Mouse (Mus musculus): ENCODE measurements at regions not wholly inside any gene's neighbourhood (a gene's known extent, or its start where the extent isn't known, plus 50 kb on each side); places are given as distances from the start of the nearest gene placed in this dataset.

- H3K36me3 ChIP-seq, result no peaks in the 10 kb centered on the region
- ATAC-seq (ENCODE audit: insufficient number of reproducible peaks, low FRiP score, low TSS enrichment, low read depth), result no peak
- 46% methylated on average over 3 of the region's 3 CpGs for WGBS
These were observed 116.9 kb downstream of the Spry2 start for GRCm38 (mm10) chr14:105779760-105780159.

GRCm38 (mm10) chr14:105779349-105779748 lies 117.3 kb downstream of the Spry2 start:
- H3K4me1 ChIP-seq, result no peaks in the 10 kb centered on the region
- H3K4me3 ChIP-seq (replicated peaks), result no peak overlapping the region
- no peak for ATAC-seq (ENCODE audit: insufficient number of reproducible peaks, low FRiP score, low TSS enrichment, low read depth)
- no peak overlapping the region for H3K9ac ChIP-seq
- H3K36me3 ChIP-seq, result no peaks in the 10 kb centered on the region
- no peak overlapping the region for H3K4me2 ChIP-seq (replicated peaks)
- 33% methylated on average over 4 of the region's 4 CpGs for WGBS
- H3K27me3 ChIP-seq, result no peaks in the 10 kb centered on the region
- no peak overlapping the region for H3K27ac ChIP-seq (replicated peaks)
- H3K9me3 ChIP-seq (replicated peaks), result no peaks in the 10 kb centered on the region

More at GRCm38 (mm10) chr14:105779760-105780159, 116.9 kb downstream of the Spry2 start:
- no peak overlapping the region for H3K9ac ChIP-seq
- H3K4me3 ChIP-seq (replicated peaks), result no peak overlapping the region
- no peaks in the 10 kb centered on the region for H3K4me1 ChIP-seq
- no peak overlapping the region for H3K27ac ChIP-seq (replicated peaks)
- H3K27me3 ChIP-seq, result no peaks in the 10 kb centered on the region
- H3K4me2 ChIP-seq (replicated peaks), result no peak overlapping the region
- no peaks in the 10 kb centered on the region for H3K9me3 ChIP-seq (replicated peaks)

- ATAC-seq (ENCODE audit: insufficient number of reproducible peaks, low FRiP score, low TSS enrichment, low read depth), result no peak
- Histone ChIP-seq H3K27ac (replicated peaks) (no peak overlapping the region), H3K36me3 (no peaks in the 10 kb centered on the region), H3K9ac (no peak overlapping the region), H3K4me2 (replicated peaks) (no peak overlapping the region), H3K9me3 (replicated peaks) (no peaks in the 10 kb centered on the region), H3K4me1 (no peaks in the 10 kb centered on the region), H3K27me3 (no peaks in the 10 kb centered on the region), H3K4me3 (replicated peaks) (no peak overlapping the region)
- 90% methylated on average over 12 of the region's 12 CpGs for WGBS
These were observed 122.9 kb downstream of the Spry2 start for GRCm38 (mm10) chr14:105773674-105774073.

- Histone ChIP-seq H3K4me3 (replicated peaks) (no peak overlapping the region), H3K36me3 (no peaks in the 10 kb centered on the region), H3K4me1 (no peaks in the 10 kb centered on the region), H3K27me3 (no peaks in the 10 kb centered on the region), H3K4me2 (replicated peaks) (no peak overlapping the region), H3K9ac (no peak overlapping the region), H3K27ac (replicated peaks) (no peak overlapping the region), H3K9me3 (replicated peaks) (no peaks in the 10 kb centered on the region)
- no peak for ATAC-seq (ENCODE audit: insufficient number of reproducible peaks, low FRiP score, low TSS enrichment, low read depth)
- WGBS, result 51% methylated on average over 4 of the region's 4 CpGs
These were observed 129.5 kb downstream of the Spry2 start for GRCm38 (mm10) chr14:105767100-105767499.

GRCm38 (mm10) chr14:105752509-105753375 lies 143.9 kb downstream of the Spry2 start:
- 47% methylated on average over 4 of the region's 4 CpGs for WGBS
- Histone ChIP-seq H3K9me3 (replicated peaks) (0 out of 2 replicates have a peak, but pooled peaks cover 3% of the 10 kb centered on the region), H3K36me3 (no peaks in the 10 kb centered on the region), H3K27me3 (no peaks in the 10 kb centered on the region), H3K4me1 (no peaks in the 10 kb centered on the region), H3K4me3 (replicated peaks) (no peak overlapping the region), H3K27ac (replicated peaks) (no peak overlapping the region), H3K4me2 (replicated peaks) (no peak overlapping the region), H3K9ac (no peak overlapping the region)
- no peak for ATAC-seq (ENCODE audit: insufficient number of reproducible peaks, low FRiP score, low TSS enrichment, low read depth)

- no peak for ATAC-seq (ENCODE audit: insufficient number of reproducible peaks, low FRiP score, low TSS enrichment, low read depth)
- H3K9ac ChIP-seq, result no peak overlapping the region
- no peak overlapping the region for H3K4me2 ChIP-seq (replicated peaks)
- H3K36me3 ChIP-seq, result no peaks in the 10 kb centered on the region
- H3K9me3 ChIP-seq (replicated peaks), result 0 out of 2 replicates have a peak, but pooled peaks cover 3% of the 10 kb centered on the region
- no peak overlapping the region for H3K27ac ChIP-seq (replicated peaks)
- WGBS, result 93% methylated on average over 7 of the region's 7 CpGs
- no peaks in the 10 kb centered on the region for H3K27me3 ChIP-seq
- H3K4me3 ChIP-seq (replicated peaks), result no peak overlapping the region
- no peaks in the 10 kb centered on the region for H3K4me1 ChIP-seq
These were observed 144.9 kb downstream of the Spry2 start for GRCm38 (mm10) chr14:105751762-105752161.

- WGBS, result 65% methylated on average over 2 of the region's 2 CpGs
- Histone ChIP-seq H3K9ac (no peak overlapping the region), H3K27ac (replicated peaks) (0 out of 2 replicates have a peak overlapping the region, but pooled peaks have one; percentile 8)
These were observed 152.0 kb downstream of the Spry2 start for GRCm38 (mm10) chr14:105744578-105744977.

GRCm38 (mm10) chr14:105744125-105744524 lies 152.5 kb downstream of the Spry2 start:
- Histone ChIP-seq H3K4me3 (replicated peaks) (no peak overlapping the region), H3K9me3 (replicated peaks) (no peaks in the 10 kb centered on the region), H3K4me1 (0 out of 2 replicates have a peak, but pooled peaks cover 5% of the 10 kb centered on the region), H3K27me3 (no peaks in the 10 kb centered on the region), H3K4me2 (replicated peaks) (no peak overlapping the region), H3K36me3 (no peaks in the 10 kb centered on the region), H3K27ac (replicated peaks) (0 out of 2 replicates have a peak overlapping the region, but pooled peaks have one; percentile 8), H3K9ac (no peak overlapping the region)
- peak; percentile 67; the same call in 1 of the 2 replicates for ATAC-seq (ENCODE audit: insufficient number of reproducible peaks, low FRiP score, low TSS enrichment, low read depth)
- 38% methylated on average over 3 of the region's 3 CpGs for WGBS

More at GRCm38 (mm10) chr14:105744578-105744977, 152.0 kb downstream of the Spry2 start:
- ATAC-seq (ENCODE audit: insufficient number of reproducible peaks, low FRiP score, low TSS enrichment, low read depth), result no peak
- Histone ChIP-seq H3K36me3 (no peaks in the 10 kb centered on the region), H3K4me1 (0 out of 2 replicates have a peak, but pooled peaks cover 5% of the 10 kb centered on the region), H3K27me3 (no peaks in the 10 kb centered on the region), H3K4me3 (replicated peaks) (no peak overlapping the region), H3K4me2 (replicated peaks) (no peak overlapping the region), H3K9me3 (replicated peaks) (no peaks in the 10 kb centered on the region)

- H3K27me3 ChIP-seq, result no peaks in the 10 kb centered on the region
- WGBS, result 66% methylated on average over 11 of the region's 11 CpGs
- H3K4me1 ChIP-seq, result 0 out of 2 replicates have a peak, but pooled peaks cover 11% of the 10 kb centered on the region
- no peak overlapping the region for H3K27ac ChIP-seq (replicated peaks)
- H3K9ac ChIP-seq, result no peak overlapping the region
- no peaks in the 10 kb centered on the region for H3K36me3 ChIP-seq
- H3K4me3 ChIP-seq (replicated peaks), result no peak overlapping the region
- no peak for ATAC-seq (ENCODE audit: insufficient number of reproducible peaks, low FRiP score, low TSS enrichment, low read depth)
- H3K4me2 ChIP-seq (replicated peaks), result no peak overlapping the region
- no peaks in the 10 kb centered on the region for H3K9me3 ChIP-seq (replicated peaks)
These were observed 155.7 kb downstream of the Spry2 start for GRCm38 (mm10) chr14:105740889-105741288.

GRCm38 (mm10) chr14:105738568-105738967 lies 158.1 kb downstream of the Spry2 start:
- Histone ChIP-seq H3K36me3 (no peaks in the 10 kb centered on the region), H3K9me3 (replicated peaks) (no peaks in the 10 kb centered on the region), H3K4me2 (replicated peaks) (no peak overlapping the region), H3K27me3 (no peaks in the 10 kb centered on the region), H3K4me3 (replicated peaks) (no peak overlapping the region), H3K4me1 (peaks cover 13% of the 10 kb centered on the region; the same call in 1 of the 2 replicates), H3K9ac (no peak overlapping the region), H3K27ac (replicated peaks) (no peak overlapping the region)
- no peak for ATAC-seq (ENCODE audit: insufficient number of reproducible peaks, low FRiP score, low TSS enrichment, low read depth)
- WGBS, result 76% methylated on average over 5 of the region's 5 CpGs

- ATAC-seq (ENCODE audit: insufficient number of reproducible peaks, low FRiP score, low TSS enrichment, low read depth), result peak; percentile 40; the same call in 1 of the 2 replicates
- H3K27ac ChIP-seq (replicated peaks), result no peak overlapping the region; the same call in 1 of the 2 replicates
- peak overlapping the region; percentile 15 for H3K4me2 ChIP-seq (replicated peaks)
These were observed 160.3 kb downstream of the Spry2 start for GRCm38 (mm10) chr14:105736352-105736751.

More at GRCm38 (mm10) chr14:105736352-105736751, 160.3 kb downstream of the Spry2 start:
- 17% methylated on average over 6 of the region's 6 CpGs for WGBS
- Histone ChIP-seq H3K9ac (no peak overlapping the region), H3K4me1 (peaks cover 30% of the 10 kb centered on the region), H3K36me3 (no peaks in the 10 kb centered on the region), H3K4me3 (replicated peaks) (no peak overlapping the region), H3K9me3 (replicated peaks) (no peaks in the 10 kb centered on the region), H3K27me3 (no peaks in the 10 kb centered on the region)

Measured in embryonic facial prominence, embryonic 15.5 days (tissue).